Mouse (Mus musculus): ENCODE measurements around the gene Sp1. TPM values are rescaled to one million over a fixed set of nuclear protein-coding genes. Genes with fewer than 3 reads are reported as not detected.

Gene Sp1
- total and polyA plus RNA-seq, 3 experiments = 16.3 to 92.3 (median 47.2) TPM

DNA sequence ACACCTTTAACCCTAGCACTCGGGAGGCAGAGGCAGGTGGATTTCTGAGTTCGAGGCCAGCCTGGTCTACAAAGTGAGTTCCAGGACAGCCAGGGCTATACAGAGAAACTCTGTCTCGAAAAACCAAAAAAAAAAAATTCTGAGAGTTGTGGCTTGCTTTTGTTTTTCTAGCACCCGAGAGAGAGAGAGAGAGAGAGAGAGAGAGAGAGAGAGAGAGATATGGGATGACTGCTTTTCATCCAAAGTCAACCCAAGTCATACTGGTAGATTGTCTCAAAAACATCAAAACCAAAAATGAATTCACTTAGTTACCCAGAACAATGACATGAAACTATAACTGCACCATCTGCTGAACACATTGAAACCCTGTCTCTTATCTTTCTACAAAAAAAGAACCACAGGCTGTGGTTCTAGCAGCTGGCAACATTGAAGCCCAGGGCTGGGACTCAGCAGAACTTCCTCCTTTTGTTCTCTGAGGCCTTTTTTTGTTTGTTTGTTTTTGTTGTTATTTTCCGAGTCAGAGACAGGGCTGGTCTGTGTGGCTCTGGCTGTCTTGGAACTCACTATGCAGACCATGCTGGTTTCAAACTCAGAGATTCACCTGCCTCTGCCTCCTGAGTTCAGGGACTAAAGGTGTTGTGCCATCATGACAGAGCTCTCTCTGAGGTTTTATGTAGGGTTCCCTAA, 52.2 kb downstream of the Sp1 start:
- Histone ChIP-seq H3K27ac (ENCODE audit: control insufficient read depth, low read depth, low read length) (peak overlapping the region; percentile 96), H3K4me1 (ENCODE audit: control insufficient read depth in 1 of 2, insufficient read depth in 2 of 2, low read length in 2 of 2) (peaks cover 5 to 36% of the 10 kb centered on the region in 2 experiments), H3K36me3 (ENCODE audit: control insufficient read depth in 1 of 2, insufficient read depth in 2 of 2, low read length in 2 of 2) (peaks cover 0 to 26% of the 10 kb centered on the region in 2 experiments; a peak in 2 of 4 replicates), H3K9me3 (replicated peaks; ENCODE audit: insufficient read depth, low read length) (no peaks in the 10 kb centered on the region), H3K79me2 (ENCODE audit: control insufficient read depth, insufficient read depth, low read length, poor library complexity) (peaks cover 2% of the 10 kb centered on the region; the same call in 1 of the 2 replicates), H3K27me3 (ENCODE audit: control insufficient read depth in 1 of 2, insufficient read depth in 2 of 2, low read length in 2 of 2) (no peaks in the 10 kb centered on the region), H3K4me3 (ENCODE audit: control insufficient read depth in 1 of 2, insufficient read depth in 1 of 2, low read depth in 2 of 2, low read length in 2 of 2) (peak overlapping the region; percentile 78 to 79), H3K9ac (ENCODE audit: control insufficient read depth, low read depth, low read length, poor library complexity, severe bottlenecking) (peak overlapping the region; percentile 52)
- peak; percentile 95 for DNase-seq (ENCODE audit: low read depth, low spot score)
- TF ChIP-seq POLR2AphosphoS5 (IDR thresholded peaks at IDR 0.05; ENCODE audit: borderline replicate concordance, low read depth, low read length) (no peak), UBTF (IDR thresholded peaks at IDR 0.05; ENCODE audit: borderline replicate concordance, insufficient read depth, low read depth, low read length) (no peak), TBP (IDR thresholded peaks at IDR 0.05; ENCODE audit: low read depth, low read length) (peak; percentile 28; the same call in 1 of the 2 replicates), POLR2AphosphoS2 (IDR thresholded peaks at IDR 0.05; ENCODE audit: low read length) (no peak), MAX (IDR thresholded peaks at IDR 0.05; ENCODE audit: low read length) (peak; percentile 68), MAZ (IDR thresholded peaks at IDR 0.05; ENCODE audit: low read depth, low read length) (no peak), RCOR1 (IDR thresholded peaks at IDR 0.05; ENCODE audit: low read depth, low read length) (peak; percentile 79), RAD21 (IDR thresholded peaks at IDR 0.05; ENCODE audit: low read depth, low read length) (no peak), MYC (IDR thresholded peaks at IDR 0.05; ENCODE audit: low read depth, low read length) (peak; percentile 88), ZNF384 (IDR thresholded peaks at IDR 0.05; ENCODE audit: low read depth, low read length) (peak; percentile 88), MXI1 (IDR thresholded peaks at IDR 0.05; ENCODE audit: low read depth, low read length) (peak; percentile 74), TAL1 (IDR thresholded peaks at IDR 0.05; ENCODE audit: low read length) (peak; percentile 88), MEF2A (IDR thresholded peaks at IDR 0.05; ENCODE audit: extremely low read depth, insufficient replicate concordance, low read depth, low read length, poor library complexity, severe bottlenecking) (no peak), HCFC1 (IDR thresholded peaks at IDR 0.05; ENCODE audit: low read depth, low read length) (no peak), ETS1 (IDR thresholded peaks at IDR 0.05; ENCODE audit: low read depth, low read length) (peak; percentile 100), KAT2A (conservative IDR thresholded peaks at IDR 0.05; ENCODE audit: low read depth, low read length) (no peak), CTCF (IDR thresholded peaks at IDR 0.05 in 2 of 3, conservative IDR thresholded peaks at IDR 0.05 in 1 of 3; ENCODE audit: control insufficient read depth in 1 of 3, insufficient read depth in 1 of 3, low read depth in 2 of 3, low read length in 3 of 3, poor library complexity in 1 of 3, severe bottlenecking in 1 of 3) (no peak; a peak in 1 of 6 replicates), GABPA (IDR thresholded peaks at IDR 0.05; ENCODE audit: low read depth, low read length) (no peak), EP300 (IDR thresholded peaks at IDR 0.05; ENCODE audit: low read depth in 1 of 2, low read length in 2 of 2) (peak; percentile 84 to 90), SIN3A (IDR thresholded peaks at IDR 0.05; ENCODE audit: low read length) (peak; percentile 89), MYB (IDR thresholded peaks at IDR 0.05; ENCODE audit: low read depth, low read length) (no peak), JUND (IDR thresholded peaks at IDR 0.05; ENCODE audit: low read depth, low read length) (peak; percentile 88; the same call in 1 of the 2 replicates), TCF12 (IDR thresholded peaks at IDR 0.05; ENCODE audit: low read depth, low read length) (peak; percentile 92), CHD1 (IDR thresholded peaks at IDR 0.05; ENCODE audit: low read depth, low read length) (no peak), ZKSCAN1 (IDR thresholded peaks at IDR 0.05; ENCODE audit: low read depth, low read length) (peak; percentile 75; the same call in 1 of the 2 replicates), ELF1 (IDR thresholded peaks at IDR 0.05; ENCODE audit: low read depth, low read length) (no peak), USF2 (IDR thresholded peaks at IDR 0.05; ENCODE audit: borderline replicate concordance in 1 of 2, insufficient read depth in 1 of 2, low read depth in 1 of 2, low read length in 2 of 2) (no peak), ZMIZ1 (IDR thresholded peaks at IDR 0.05; ENCODE audit: low read depth, low read length) (no peak), BHLHE40 (IDR thresholded peaks at IDR 0.05; ENCODE audit: borderline replicate concordance, low read depth, low read length) (no peak; the same call in 1 of the 2 replicates), GATA1 (IDR thresholded peaks at IDR 0.05; ENCODE audit: low read depth, low read length) (peak; percentile 93), SMC3 (IDR thresholded peaks at IDR 0.05; ENCODE audit: low read depth, low read length) (no peak), USF1 (IDR thresholded peaks at IDR 0.05; ENCODE audit: low read depth, low read length) (no peak), CHD2 (IDR thresholded peaks at IDR 0.05; ENCODE audit: low read length) (no peak), NRF1 (IDR thresholded peaks at IDR 0.05; ENCODE audit: insufficient read depth, low read depth, low read length, poor library complexity, severe bottlenecking) (no peak), POLR2A (IDR thresholded peaks at IDR 0.05; ENCODE audit: control insufficient read depth in 1 of 2, insufficient read depth in 1 of 2, low read depth in 1 of 2, low read length in 2 of 2, poor library complexity in 1 of 2) (no peak), ZC3H11A (IDR thresholded peaks at IDR 0.05; ENCODE audit: low read depth, low read length) (no peak)
